Mouse (Mus musculus): Measurements from ENCODE around the gene Rad54l. TPM values are rescaled to one million over a fixed set of nuclear protein-coding genes. Genes with fewer than 3 reads are reported as not detected.
A peak's percentile ranks its signal among the peaks of the same experiment; 100 is the strongest.

Gene Rad54l
- polyA plus RNA-seq, 1 experiment from 2014 or later: 34.5 TPM

DNA sequence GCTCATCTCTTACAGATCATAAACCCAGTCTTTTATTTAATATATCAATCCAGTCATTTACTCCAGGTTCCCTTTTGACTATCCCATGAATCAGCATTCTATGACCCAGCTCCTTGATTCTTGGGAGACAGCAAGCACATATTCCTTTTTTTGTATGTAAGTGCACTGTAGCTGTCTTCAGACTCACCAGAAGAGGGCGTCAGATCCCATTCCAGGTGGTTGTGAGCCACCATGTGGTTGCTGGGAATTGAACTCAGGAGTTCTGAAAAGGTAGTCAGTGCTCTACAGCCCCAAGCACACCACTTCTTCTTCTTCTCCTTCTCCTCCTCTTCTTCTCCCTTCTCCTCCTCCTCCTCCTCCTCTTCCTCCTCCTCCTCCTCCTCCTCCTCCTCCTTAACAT, 65.9 kb downstream of the Rad54l start:
- Histone ChIP-seq H3K36me3 (no peaks in the 10 kb centered on the region), H3K9me3 (no peaks in the 10 kb centered on the region), H3K4me3 (no peak overlapping the region), H3K4me1 (peaks cover 7% of the 10 kb centered on the region), H3K9ac (no peak overlapping the region), H3K4me2 (no peak overlapping the region), H3K27ac (no peak overlapping the region), H3K27me3 (no peaks in the 10 kb centered on the region)
- ATAC-seq (ENCODE audit: borderline replicate concordance, extremely low read depth, low FRiP score, low TSS enrichment): no peak
- 0% methylated on average over 1 of the region's 1 CpGs for WGBS

GRCm38 (mm10) chr4:116053399-116053961, 70.0 kb downstream of the Rad54l start, which contains the start of gene Nsun4:
Nsun4 (minus strand) TSS chr4:116053876.
- H3K9me3 ChIP-seq: no peaks in the 10 kb centered on the region
- H3K36me3 ChIP-seq: no peaks in the 10 kb centered on the region
- under 1% methylated on average over 35 of the region's 35 CpGs for WGBS
- peak within 1 kb of the TSS; percentile 33 for H3K9ac ChIP-seq
- peak within 1 kb of the TSS; percentile 97 for H3K27ac ChIP-seq
- H3K4me2 ChIP-seq: peak within 1 kb of the TSS; percentile 82
- H3K27me3 ChIP-seq: no peaks in the 10 kb centered on the region
- H3K4me1 ChIP-seq: peaks cover 30% of the 10 kb centered on the region
- ATAC-seq (ENCODE audit: borderline replicate concordance, extremely low read depth, low FRiP score, low TSS enrichment): peak; percentile 96
- H3K4me3 ChIP-seq: peak within 1 kb of the TSS; percentile 60

- peak overlapping the region; percentile 97 for H3K27ac ChIP-seq
- no peaks in the 10 kb centered on the region for H3K27me3 ChIP-seq
- peak overlapping the region; percentile 60 for H3K4me3 ChIP-seq
- H3K9me3 ChIP-seq: no peaks in the 10 kb centered on the region
- peak overlapping the region; percentile 33 for H3K9ac ChIP-seq
- WGBS: 5% methylated on average over 22 of the region's 22 CpGs
- peaks cover 34% of the 10 kb centered on the region for H3K4me1 ChIP-seq
- H3K36me3 ChIP-seq: 0 out of 2 replicates have a peak, but pooled peaks cover 1% of the 10 kb centered on the region
- peak overlapping the region; percentile 82 for H3K4me2 ChIP-seq
- ATAC-seq (ENCODE audit: borderline replicate concordance, extremely low read depth, low FRiP score, low TSS enrichment): peak; percentile 69; the same call in 1 of the 2 replicates
Measured at GRCm38 (mm10) chr4:116052526-116053293, 70.8 kb downstream of the Rad54l start.

DNA sequence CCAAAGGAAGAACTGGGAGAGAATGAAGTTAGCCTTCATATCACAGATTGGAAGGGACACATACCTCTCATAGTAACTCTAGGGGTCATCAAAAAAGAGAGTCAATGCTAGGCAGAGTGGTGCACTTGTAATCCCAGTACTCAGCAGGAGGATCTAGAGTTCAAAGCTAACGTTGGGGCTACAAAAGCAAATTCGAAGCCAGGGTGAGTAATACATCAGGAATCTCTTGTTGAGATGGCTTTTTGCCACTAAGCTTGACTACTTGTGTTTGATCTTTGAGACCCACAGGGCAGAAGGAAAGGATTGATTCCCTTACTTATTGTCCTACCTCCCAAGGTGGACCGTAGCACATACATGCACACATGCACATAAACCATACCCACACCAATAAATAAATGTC, 74.3 kb downstream of the Rad54l start:
- Histone ChIP-seq H3K27me3 (no peaks in the 10 kb centered on the region), H3K27ac (0 out of 2 replicates have a peak overlapping the region, but pooled peaks have one; percentile 75), H3K9ac (no peak overlapping the region), H3K4me1 (peaks cover 46% of the 10 kb centered on the region), H3K4me3 (no peak overlapping the region), H3K4me2 (no peak overlapping the region), H3K36me3 (peaks cover 7% of the 10 kb centered on the region; the same call in 1 of the 2 replicates), H3K9me3 (no peaks in the 10 kb centered on the region)
- no peak for ATAC-seq (ENCODE audit: borderline replicate concordance, extremely low read depth, low FRiP score, low TSS enrichment)
- 55% methylated on average over 3 of the region's 3 CpGs for WGBS

DNA sequence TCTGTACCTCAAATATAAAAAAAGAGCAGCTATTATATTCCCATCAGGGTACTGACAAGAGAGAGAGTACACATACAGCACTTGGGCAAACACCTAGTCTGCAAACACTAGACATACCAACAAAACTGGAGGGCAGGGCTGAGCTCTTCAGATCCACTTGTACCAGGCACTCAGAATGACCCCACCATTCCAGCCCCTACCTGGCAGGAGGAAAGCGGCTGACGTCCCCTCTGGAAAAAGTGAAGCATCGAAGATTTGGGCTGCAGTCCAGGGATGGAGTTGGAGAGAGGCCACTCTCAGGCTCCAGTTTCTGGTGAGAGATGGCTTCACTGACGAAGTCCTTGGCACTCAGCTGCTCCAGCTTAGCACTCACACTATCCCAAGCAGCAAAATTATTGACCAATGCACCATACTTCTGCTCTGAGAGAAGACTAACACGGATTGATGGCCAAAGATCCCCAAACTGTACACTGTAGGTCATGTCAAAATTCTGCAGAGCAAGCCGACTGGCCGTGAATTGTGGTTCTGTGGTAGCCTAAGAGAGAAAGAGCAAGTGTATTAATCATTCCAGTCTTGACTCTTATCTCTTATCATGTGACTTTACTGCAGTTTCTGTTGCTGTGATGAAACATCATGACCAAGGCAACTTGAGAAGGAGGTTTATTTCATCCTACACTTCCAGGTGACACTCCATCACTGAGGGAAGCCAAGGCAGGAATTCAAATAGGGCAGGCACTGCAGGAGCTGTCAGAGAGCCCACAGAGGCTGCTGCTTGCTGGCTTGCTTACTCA, 75.2 kb downstream of the Rad54l start:
- Histone ChIP-seq H3K9ac (no peak overlapping the region), H3K36me3 (peaks cover 11% of the 10 kb centered on the region; the same call in 1 of the 2 replicates), H3K27me3 (no peaks in the 10 kb centered on the region), H3K4me2 (peak overlapping the region; percentile 9; the same call in 1 of the 2 replicates), H3K4me1 (peaks cover 43% of the 10 kb centered on the region), H3K27ac (peak overlapping the region; percentile 75), H3K9me3 (no peaks in the 10 kb centered on the region), H3K4me3 (no peak overlapping the region)
- ATAC-seq (ENCODE audit: borderline replicate concordance, extremely low read depth, low FRiP score, low TSS enrichment): peak; percentile 85
- 37% methylated on average over 7 of the region's 7 CpGs for WGBS

- Histone ChIP-seq H3K9me3 (no peaks in the 10 kb centered on the region), H3K36me3 (peaks cover 11% of the 10 kb centered on the region; the same call in 1 of the 2 replicates), H3K4me3 (no peak overlapping the region), H3K4me1 (peaks cover 42% of the 10 kb centered on the region), H3K27me3 (no peaks in the 10 kb centered on the region), H3K9ac (no peak overlapping the region), H3K27ac (peak overlapping the region; percentile 60), H3K4me2 (no peak overlapping the region; the same call in 1 of the 2 replicates)
- no peak for ATAC-seq (ENCODE audit: borderline replicate concordance, extremely low read depth, low FRiP score, low TSS enrichment)
- 69% methylated on average over 1 of the region's 1 CpGs for WGBS
Measured at GRCm38 (mm10) chr4:116047681-116048080, 75.8 kb downstream of the Rad54l start.

DNA sequence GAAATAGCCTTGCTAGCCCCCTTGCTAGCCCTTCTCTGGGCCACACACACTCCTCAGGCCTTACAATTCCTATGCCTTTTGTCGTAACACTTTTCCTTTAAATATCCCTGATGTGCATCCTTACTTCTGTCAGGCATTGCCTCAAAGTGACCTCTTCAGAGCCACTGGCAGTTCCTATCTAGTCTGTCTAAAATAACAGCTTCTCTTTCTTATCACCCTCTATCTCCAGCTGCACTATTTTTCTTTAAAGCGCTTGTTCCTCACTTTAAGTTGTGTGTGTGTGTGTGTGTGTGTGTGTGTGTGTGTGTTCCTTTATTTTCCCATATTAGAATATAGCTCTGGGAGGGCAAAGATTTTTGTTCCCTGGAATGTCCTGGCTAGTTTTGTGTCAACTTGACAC, 76.9 kb downstream of the Rad54l start:
- peaks cover 17% of the 10 kb centered on the region for H3K36me3 ChIP-seq

More for the DNA sequence above, 76.9 kb downstream of the Rad54l start:
- peaks cover 32% of the 10 kb centered on the region for H3K4me1 ChIP-seq
- no peaks in the 10 kb centered on the region for H3K9me3 ChIP-seq
- H3K27ac ChIP-seq: no peak overlapping the region
- WGBS: 91% methylated on average over 2 of the region's 2 CpGs
- H3K4me3 ChIP-seq: no peak overlapping the region
- H3K27me3 ChIP-seq: no peaks in the 10 kb centered on the region
- no peak overlapping the region for H3K4me2 ChIP-seq
- H3K9ac ChIP-seq: no peak overlapping the region
- ATAC-seq (ENCODE audit: borderline replicate concordance, extremely low read depth, low FRiP score, low TSS enrichment): no peak

Other genes starting within 250 kb of the Rad54l start
- gene Kncn, start 239.3 kb downstream of the Rad54l start, polyA plus RNA-seq (2015; fragmentation: Nextera tagmentation; extraction: Ambion mirVana): not detected in 2 replicates
- gene 6430628N08Rik, start 233.0 kb downstream of the Rad54l start, polyA plus RNA-seq (2015; fragmentation: Nextera tagmentation; extraction: Ambion mirVana): not detected in 2 replicates
- 0.05 TPM in 1 of 2 replicates, not detected in the other for gene Dmbx1, start 183.8 kb downstream of the Rad54l start, polyA plus RNA-seq (2015; fragmentation: Nextera tagmentation; extraction: Ambion mirVana)
- 8.9 and 10.2 TPM in 2 replicates for gene Faah, start 105.8 kb downstream of the Rad54l start, polyA plus RNA-seq (2015; fragmentation: Nextera tagmentation; extraction: Ambion mirVana)
- 24.6 and 24.8 TPM in 2 replicates for gene Nsun4, start 69.8 kb downstream of the Rad54l start, polyA plus RNA-seq (2015; fragmentation: Nextera tagmentation; extraction: Ambion mirVana)
- gene Uqcrh, start 48.6 kb downstream of the Rad54l start, polyA plus RNA-seq (2015; fragmentation: Nextera tagmentation; extraction: Ambion mirVana): 469 and 488 TPM in 2 replicates
- gene Lrrc41, start 48.4 kb downstream of the Rad54l start, polyA plus RNA-seq (2015; fragmentation: Nextera tagmentation; extraction: Ambion mirVana): 70.9 and 71.5 TPM in 2 replicates
- 59.2 and 66.1 TPM in 2 replicates for gene Pomgnt1, start 150 bp upstream of the Rad54l start, polyA plus RNA-seq (2015; fragmentation: Nextera tagmentation; extraction: Ambion mirVana)
- gene Lurap1, start 27.6 kb upstream of the Rad54l start, polyA plus RNA-seq (2015; fragmentation: Nextera tagmentation; extraction: Ambion mirVana): 2.8 and 3.3 TPM in 2 replicates
- 10.6 and 13.3 TPM in 2 replicates for gene Tspan1, start 43.9 kb upstream of the Rad54l start, polyA plus RNA-seq (2015; fragmentation: Nextera tagmentation; extraction: Ambion mirVana)
- gene 1700042G07Rik, start 49.7 kb upstream of the Rad54l start, polyA plus RNA-seq (2015; fragmentation: Nextera tagmentation; extraction: Ambion mirVana): not detected in 2 replicates
- gene Gm49337, start 49.7 kb upstream of the Rad54l start, polyA plus RNA-seq (2015; fragmentation: Nextera tagmentation; extraction: Ambion mirVana): not detected in 2 replicates
- 24.5 and 24.6 TPM in 2 replicates for gene Pik3r3, start 97.9 kb upstream of the Rad54l start, polyA plus RNA-seq (2015; fragmentation: Nextera tagmentation; extraction: Ambion mirVana)